ENCODE assay signal across 25 mouse cellular contexts in the genomic region with DNA sequence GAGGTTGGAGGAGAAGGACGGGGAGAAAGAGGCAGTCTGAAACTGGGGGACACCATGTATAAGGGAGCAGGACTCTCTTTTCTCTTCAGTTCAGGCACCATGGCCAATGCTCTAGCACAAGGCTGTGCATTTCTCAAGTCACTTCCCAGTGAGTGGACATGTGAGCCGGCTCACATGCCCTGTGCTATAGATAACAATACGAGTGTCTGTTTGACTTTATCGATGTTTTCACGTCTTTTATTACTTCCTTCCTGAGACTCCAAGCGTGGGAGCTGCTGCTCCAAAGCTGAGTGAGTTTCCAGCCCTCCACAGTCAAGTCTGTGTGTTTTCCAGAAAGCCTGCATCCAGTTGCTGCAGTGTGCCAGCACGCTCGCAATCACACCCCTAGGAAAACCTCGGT.
DNase-seq lines count a peak whose midpoint lies in the region; ATAC-seq and TF ChIP-seq lines count a peak whose summit lies in the region.
"Had no signal": no experiment of that assay in that cellular context is flagged by ENCODE, and none has a peak within 500 bp of the region (broad histone marks: within the 10 kb centered on the region; RNA-seq: fewer than 3 reads in every experiment).

No protein-coding gene starts in this region.

- no peak for DNase-seq in kidney, adult 18-20 months
- DNase-seq in lung, embryonic 14.5 days, result peak; percentile 73
- DNase-seq in lung, adult 18-20 months, result no peak
- no peak for DNase-seq in embryonic facial prominence, embryonic 10.5 days (ENCODE audit: low spot score)
- no peak for DNase-seq in forebrain, embryonic 11.5 days (ENCODE audit: low spot score)
- DNase-seq: adrenal gland, postnatal 14 days; cerebellum, adult 11 months; cerebellum, adult 9-10 months; embryo, embryonic 11 days; gastrocnemius, postnatal 14 days; heart, adult 11 months; heart, postnatal 36 days; layer of hippocampus, postnatal 36 days; midbrain, embryonic 14.5 days; thymus, adult 2 months; thymus, postnatal 36 days had no signal

- no peak overlapping the region for H3K9ac ChIP-seq in kidney, embryonic 14.5 days (ENCODE audit: low read depth, low read length)
- no peak overlapping the region for H3K9ac ChIP-seq in lung, embryonic 14.5 days
- no peak overlapping the region for H3K9ac ChIP-seq in limb, embryonic 12.5 days (replicated peaks)
- no peak overlapping the region for H3K9ac ChIP-seq in forebrain, embryonic 11.5 days (ENCODE audit: low read length)
- H3K9ac ChIP-seq: hindbrain, embryonic 12.5 days had no signal

- TF ChIP-seq CTCF in lung, embryonic 14.5 days (IDR thresholded peaks at IDR 0.05; ENCODE audit: low read depth), result no peak

- H3K4me2 ChIP-seq in kidney, embryonic 14.5 days (replicated peaks; ENCODE audit: low read depth, low read length), result no peak overlapping the region
- H3K4me2 ChIP-seq in lung, embryonic 14.5 days, result no peak overlapping the region
- H3K4me2 ChIP-seq in limb, embryonic 12.5 days, result no peak overlapping the region
- no peak overlapping the region for H3K4me2 ChIP-seq in forebrain, embryonic 11.5 days (ENCODE audit: low read depth, low read length, severe bottlenecking)
- H3K4me2 ChIP-seq: hindbrain, embryonic 12.5 days; liver, embryonic 11.5 days had no signal

- peaks cover 10% of the 10 kb centered on the region for H3K4me1 ChIP-seq in kidney, embryonic 14.5 days (ENCODE audit: control insufficient read depth, insufficient read depth, low read length)
- peaks cover 16% of the 10 kb centered on the region for H3K4me1 ChIP-seq in lung, embryonic 14.5 days (ENCODE audit: insufficient read depth)
- peaks cover 41% of the 10 kb centered on the region for H3K4me1 ChIP-seq in embryonic facial prominence, embryonic 10.5 days
- H3K4me1 ChIP-seq in limb, embryonic 12.5 days (replicated peaks), result peaks cover 22% of the 10 kb centered on the region
- H3K4me1 ChIP-seq in forebrain, embryonic 11.5 days (replicated peaks; ENCODE audit: control insufficient read depth, insufficient read depth, low read length), result no peaks in the 10 kb centered on the region
- H3K4me1 ChIP-seq: hindbrain, embryonic 12.5 days had no signal

- H3K36me3 ChIP-seq in kidney, embryonic 14.5 days (ENCODE audit: control insufficient read depth, insufficient read depth, low read length), result no peaks in the 10 kb centered on the region
- no peaks in the 10 kb centered on the region for H3K36me3 ChIP-seq in lung, embryonic 14.5 days (ENCODE audit: insufficient read depth)
- H3K36me3 ChIP-seq in embryonic facial prominence, embryonic 10.5 days (replicated peaks), result no peaks in the 10 kb centered on the region
- no peaks in the 10 kb centered on the region for H3K36me3 ChIP-seq in limb, embryonic 12.5 days
- no peaks in the 10 kb centered on the region for H3K36me3 ChIP-seq in forebrain, embryonic 11.5 days (ENCODE audit: control insufficient read depth, insufficient read depth, low read length)
- H3K36me3 ChIP-seq: heart, embryonic 10.5 days; hindbrain, embryonic 12.5 days had no signal

- no peaks in the 10 kb centered on the region for H3K27me3 ChIP-seq in kidney, embryonic 14.5 days (ENCODE audit: control insufficient read depth, insufficient read depth, low read length)
- no peaks in the 10 kb centered on the region for H3K27me3 ChIP-seq in lung, embryonic 14.5 days (ENCODE audit: insufficient read depth, low read length)
- no peaks in the 10 kb centered on the region for H3K27me3 ChIP-seq in embryonic facial prominence, embryonic 10.5 days (replicated peaks; ENCODE audit: low read depth, poor library complexity, severe bottlenecking)
- 0 out of 2 replicates have a peak, but pooled peaks cover 4% of the 10 kb centered on the region for H3K27me3 ChIP-seq in limb, embryonic 12.5 days
- H3K27me3 ChIP-seq in forebrain, embryonic 11.5 days (ENCODE audit: control insufficient read depth, insufficient read depth, low read length), result no peaks in the 10 kb centered on the region
- H3K27me3 ChIP-seq: hindbrain, embryonic 12.5 days had no signal

- no peaks in the 10 kb centered on the region for H3K9me3 ChIP-seq in kidney, embryonic 14.5 days (ENCODE audit: control insufficient read depth, low read length)
- H3K9me3 ChIP-seq in lung, embryonic 14.5 days (ENCODE audit: low read depth, low read length), result no peaks in the 10 kb centered on the region
- no peaks in the 10 kb centered on the region for H3K9me3 ChIP-seq in embryonic facial prominence, embryonic 10.5 days
- H3K9me3 ChIP-seq in limb, embryonic 12.5 days, result no peaks in the 10 kb centered on the region
- H3K9me3 ChIP-seq in forebrain, embryonic 11.5 days (ENCODE audit: control insufficient read depth, low read length), result no peaks in the 10 kb centered on the region
- H3K9me3 ChIP-seq: heart, embryonic 10.5 days; hindbrain, embryonic 12.5 days had no signal

- 28% methylated on average over 9 of the region's 9 CpGs for WGBS in kidney, embryonic 14.5 days
- 29% methylated on average over 9 of the region's 9 CpGs for WGBS in lung, embryonic 14.5 days
- 71% methylated on average over 9 of the region's 9 CpGs for WGBS in embryonic facial prominence, embryonic 10.5 days
- 29% methylated on average over 9 of the region's 9 CpGs for WGBS in limb, embryonic 12.5 days
- WGBS in forebrain, embryonic 11.5 days, result 89% methylated on average over 9 of the region's 9 CpGs

- H3K27ac ChIP-seq in kidney, embryonic 14.5 days (ENCODE audit: low read depth, low read length), result no peak overlapping the region
- peak overlapping the region; percentile 22; the same call in 1 of the 2 replicates for H3K27ac ChIP-seq in lung, embryonic 14.5 days (ENCODE audit: low read depth)
- peak overlapping the region; percentile 57 for H3K27ac ChIP-seq in embryonic facial prominence, embryonic 10.5 days (replicated peaks)
- 0 out of 2 replicates have a peak overlapping the region, but pooled peaks have one; percentile 50 for H3K27ac ChIP-seq in limb, embryonic 12.5 days
- H3K27ac ChIP-seq in forebrain, embryonic 11.5 days (ENCODE audit: low read depth, low read length), result no peak overlapping the region
- H3K27ac ChIP-seq: heart, embryonic 10.5 days; hindbrain, embryonic 12.5 days; hindbrain, postnatal 0 days; macrophage had no signal

- no peak overlapping the region for H3K4me3 ChIP-seq in kidney, embryonic 14.5 days (ENCODE audit: low read length)
- no peak overlapping the region for H3K4me3 ChIP-seq in lung, embryonic 14.5 days (ENCODE audit: low read depth, low read length)
- no peak overlapping the region for H3K4me3 ChIP-seq in embryonic facial prominence, embryonic 10.5 days
- H3K4me3 ChIP-seq in limb, embryonic 12.5 days (replicated peaks), result no peak overlapping the region
- no peak overlapping the region for H3K4me3 ChIP-seq in forebrain, embryonic 11.5 days (ENCODE audit: low read depth, low read length)
- H3K4me3 ChIP-seq: heart, embryonic 10.5 days; hindbrain, embryonic 12.5 days had no signal

- ATAC-seq in kidney, embryonic 14.5 days (ENCODE audit: low FRiP score, low TSS enrichment), result peak; percentile 63; the same call in 1 of the 2 replicates
- peak; percentile 71 for ATAC-seq in lung, embryonic 14.5 days (ENCODE audit: insufficient read depth)
- no peak for ATAC-seq in limb, embryonic 12.5 days (ENCODE audit: insufficient number of reproducible peaks, insufficient read depth, low FRiP score, low TSS enrichment, low read depth)
- ATAC-seq in forebrain, embryonic 11.5 days (replicated peaks; ENCODE audit: low FRiP score), result no peak
- ATAC-seq: forebrain, embryonic 14.5 days; hindbrain, postnatal 0 days; intestine, postnatal 0 days had no signal

Comparison
In these comparisons a context has a peak if more than half of its experiments do, and no peak if none do; other contexts are left out.
1. ATAC-seq: peak in kidney, embryonic 14.5 days (single experiment) and lung, embryonic 14.5 days (single experiment); none in limb, embryonic 12.5 days (single experiment) and forebrain, embryonic 11.5 days (single experiment).
2. H3K27ac ChIP-seq: peak in lung, embryonic 14.5 days (single experiment), embryonic facial prominence, embryonic 10.5 days (single experiment) and limb, embryonic 12.5 days (single experiment); none in kidney, embryonic 14.5 days (single experiment) and forebrain, embryonic 11.5 days (single experiment).